Mouse (Mus musculus) heart, embryonic 11.5 days (tissue): Measurements from ENCODE around the gene Kirrel3. TPM values are rescaled to one million over a fixed set of nuclear protein-coding genes. Genes with fewer than 3 reads are reported as not detected.

ENCODE experiments used
- ATAC-seq: fragments of 200-750 bp; cut with Nextera tagmentation; replicated peaks from 2 replicates; pipeline ENCODE4 v1.8.0; 2017; ENCODE audit warnings: moderate library complexity; ENCODE audit not compliant: insufficient number of reproducible peaks, low FRiP score, low TSS enrichment
- H3K27ac ChIP-seq: fragments of 300-500 bp; sonication (generic); 2 replicates; pipeline ENCODE4 v1.5.1; 2014; ENCODE audit warnings: mild to moderate bottlenecking, low read depth, low read length
- H3K27me3 ChIP-seq: fragments of 300-500 bp; sonication (generic); 2 replicates; pipeline ENCODE4 v1.6.1; 2014; ENCODE audit warnings: mild to moderate bottlenecking, low read length, mixed read lengths; ENCODE audit not compliant: control insufficient read depth, insufficient read depth
- H3K36me3 ChIP-seq: fragments of 300-500 bp; sonication (generic); 2 replicates; pipeline ENCODE4 v1.6.1; 2014; ENCODE audit warnings: mild to moderate bottlenecking, low read length, moderate library complexity, mixed read lengths; ENCODE audit not compliant: control insufficient read depth, insufficient read depth
- H3K4me1 ChIP-seq: fragments of 300-500 bp; sonication (generic); 2 replicates; pipeline ENCODE4 v1.6.1; 2014; ENCODE audit warnings: low read length; ENCODE audit not compliant: control insufficient read depth, insufficient read depth
- H3K4me2 ChIP-seq: fragments of 300-500 bp; sonication (generic); 2 replicates; pipeline ENCODE4 v1.6.1; 2014; ENCODE audit warnings: mild to moderate bottlenecking, moderate library complexity
- H3K4me3 ChIP-seq: fragments of 300-500 bp; sonication (generic); 2 replicates; pipeline ENCODE4 v1.5.1; 2014; ENCODE audit warnings: low read depth, low read length
- H3K9ac ChIP-seq: fragments of 300-500 bp; sonication (generic); 2 replicates; pipeline ENCODE4 v1.6.1; 2014; ENCODE audit warnings: mild to moderate bottlenecking, low read depth, low read length, moderate library complexity
- H3K9me3 ChIP-seq: fragments of 300-500 bp; sonication (generic); replicated peaks from 2 replicates; pipeline ENCODE4 v1.6.1; 2016; ENCODE audit warnings: low read length; ENCODE audit not compliant: control insufficient read depth
- WGBS: fragments of 180-500 bp; shearing (Covaris S2); extraction: QIAGEN DNeasy Blood & Tissue Kit; methylation state at CpG from one replicate; pipeline ENCODE4 v1.1.7; 2014; ENCODE audit not compliant: insufficient replicate concordance; 5-methylcytosine and 5-hydroxymethylcytosine counted together
- polyA plus RNA-seq: library from polyadenylated mRNA; unstranded; fragments of >200 nt; fragmentation: Nextera tagmentation; extraction: Ambion mirVana; gene quantifications from 2 replicates; pipeline ENCODE4 v1.2.1, GENCODE M21; 2014

Gene Kirrel3
- polyA plus RNA-seq, 1 experiment from 2014 or later, result 1.0 TPM

DNA sequence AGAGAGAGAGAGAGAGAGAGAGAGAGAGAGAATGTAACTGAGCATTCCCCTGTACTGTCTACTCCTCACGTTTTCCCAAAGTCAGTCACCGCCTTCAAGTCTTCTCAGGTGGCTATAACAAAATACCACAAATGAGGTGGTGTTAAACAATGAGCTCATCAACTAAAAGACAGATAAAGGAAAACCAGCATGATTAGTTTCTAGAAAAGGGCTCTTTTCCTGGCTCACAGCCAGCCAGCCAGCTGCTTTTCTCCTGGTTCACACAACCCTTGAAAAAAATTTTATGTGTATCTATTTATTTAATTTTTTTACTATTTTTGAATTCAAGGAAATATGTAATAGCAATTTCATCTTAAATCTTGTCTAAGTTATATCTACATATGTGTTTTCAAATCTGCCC is 22.0 kb upstream of the Kirrel3 start:
- no peaks in the 10 kb centered on the region for H3K9me3 ChIP-seq
- H3K36me3 ChIP-seq, result no peaks in the 10 kb centered on the region
- no peak overlapping the region for H3K27ac ChIP-seq
- no peaks in the 10 kb centered on the region for H3K4me1 ChIP-seq
- H3K4me2 ChIP-seq, result no peak overlapping the region
- no peak overlapping the region for H3K9ac ChIP-seq
- no peak overlapping the region for H3K4me3 ChIP-seq
- ATAC-seq, result no peak
- 65% methylated on average over 2 of the region's 2 CpGs for WGBS
- no peaks in the 10 kb centered on the region for H3K27me3 ChIP-seq

- ATAC-seq, result no peak
- no peak overlapping the region for H3K9ac ChIP-seq
- 60% methylated on average over 3 of the region's 3 CpGs for WGBS
- H3K4me2 ChIP-seq, result no peak overlapping the region
- H3K4me3 ChIP-seq, result no peak overlapping the region
- H3K9me3 ChIP-seq, result no peaks in the 10 kb centered on the region
- no peaks in the 10 kb centered on the region for H3K27me3 ChIP-seq
- H3K27ac ChIP-seq, result no peak overlapping the region
- no peaks in the 10 kb centered on the region for H3K36me3 ChIP-seq
- H3K4me1 ChIP-seq, result no peaks in the 10 kb centered on the region
Observed at GRCm38 (mm10) chr9:34466058-34466457, 19.6 kb upstream of the Kirrel3 start.

- Histone ChIP-seq H3K4me3 (no peak overlapping the region), H3K27ac (no peak overlapping the region), H3K4me2 (no peak overlapping the region), H3K9ac (no peak overlapping the region), H3K9me3 (no peaks in the 10 kb centered on the region), H3K4me1 (no peaks in the 10 kb centered on the region), H3K27me3 (no peaks in the 10 kb centered on the region), H3K36me3 (no peaks in the 10 kb centered on the region)
- WGBS, result 72% methylated on average over 3 of the region's 3 CpGs
- ATAC-seq, result no peak
Observed at GRCm38 (mm10) chr9:34469180-34469579, 16.5 kb upstream of the Kirrel3 start.

- H3K36me3 ChIP-seq, result no peaks in the 10 kb centered on the region
- H3K9me3 ChIP-seq, result no peaks in the 10 kb centered on the region
- no peak overlapping the region for H3K4me3 ChIP-seq
- WGBS, result 40% methylated on average over 5 of the region's 5 CpGs
- no peak overlapping the region for H3K9ac ChIP-seq
- H3K27me3 ChIP-seq, result no peaks in the 10 kb centered on the region
- no peak overlapping the region for H3K4me2 ChIP-seq
- no peak for ATAC-seq
- no peak overlapping the region for H3K27ac ChIP-seq
- H3K4me1 ChIP-seq, result no peaks in the 10 kb centered on the region
Observed at GRCm38 (mm10) chr9:34476206-34476605, 9.5 kb upstream of the Kirrel3 start.

DNA sequence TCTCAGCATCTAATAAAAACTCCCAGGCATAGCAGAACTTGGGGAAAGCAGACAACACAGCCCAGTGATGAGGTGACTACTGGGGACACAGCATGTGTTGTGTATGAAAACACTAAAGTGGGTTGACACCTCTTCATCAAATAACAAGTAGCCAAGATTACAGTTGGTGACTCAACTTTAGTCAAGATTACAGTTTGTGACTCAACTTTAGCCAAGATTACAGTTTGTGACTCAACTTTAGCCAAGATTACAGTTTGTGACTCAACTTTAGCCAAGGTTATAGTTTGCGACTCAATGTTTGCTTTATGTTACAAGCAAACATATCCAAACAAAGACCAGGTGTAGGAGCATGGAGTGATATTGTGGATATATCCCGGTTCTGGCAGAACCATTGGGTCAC is 7.2 kb upstream of the Kirrel3 start:
- no peak for ATAC-seq
- Histone ChIP-seq H3K27ac (no peak overlapping the region), H3K4me2 (no peak overlapping the region), H3K9ac (no peak overlapping the region), H3K36me3 (no peaks in the 10 kb centered on the region), H3K4me3 (no peak overlapping the region), H3K9me3 (no peaks in the 10 kb centered on the region), H3K4me1 (no peaks in the 10 kb centered on the region), H3K27me3 (no peaks in the 10 kb centered on the region)
- 66% methylated on average over 2 of the region's 2 CpGs for WGBS

- ATAC-seq, result no peak
- Histone ChIP-seq H3K27ac (no peak overlapping the region), H3K4me1 (no peaks in the 10 kb centered on the region), H3K27me3 (peaks cover 26% of the 10 kb centered on the region), H3K36me3 (no peaks in the 10 kb centered on the region), H3K4me2 (no peak overlapping the region), H3K9me3 (no peaks in the 10 kb centered on the region), H3K9ac (no peak overlapping the region), H3K4me3 (no peak overlapping the region)
- 66% methylated on average over 2 of the region's 2 CpGs for WGBS
Observed at GRCm38 (mm10) chr9:34483236-34483635, 2.5 kb upstream of the Kirrel3 start.

DNA sequence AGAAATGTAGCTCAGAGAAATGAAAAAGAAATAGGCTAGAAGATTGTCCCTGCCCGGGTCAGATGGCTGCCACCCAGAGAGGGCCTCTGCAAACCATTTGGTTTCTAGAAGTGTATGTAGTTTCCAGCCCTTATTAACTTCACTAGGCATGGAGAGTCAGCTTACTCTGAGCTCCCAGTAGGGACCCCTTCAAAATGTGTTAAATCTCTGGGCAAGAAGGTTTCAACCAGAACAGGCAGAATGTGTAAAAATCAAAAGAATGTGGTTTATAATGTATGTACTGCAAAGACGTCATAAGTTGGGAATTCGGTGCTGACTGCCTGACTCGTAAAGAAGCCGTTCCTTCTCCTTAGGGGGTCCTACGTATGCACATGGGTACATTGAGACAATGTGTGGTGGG is 1.0 kb upstream of the Kirrel3 start:
- Histone ChIP-seq H3K36me3 (no peaks in the 10 kb centered on the region), H3K9ac (no peak overlapping the region), H3K27ac (no peak overlapping the region), H3K4me2 (no peak overlapping the region), H3K9me3 (no peaks in the 10 kb centered on the region), H3K4me1 (no peaks in the 10 kb centered on the region), H3K27me3 (peaks cover 38% of the 10 kb centered on the region), H3K4me3 (no peak overlapping the region)
- ATAC-seq, result no peak
- WGBS, result 45% methylated on average over 6 of the region's 6 CpGs

- Histone ChIP-seq H3K27me3 (peaks cover 68% of the 10 kb centered on the region), H3K36me3 (no peaks in the 10 kb centered on the region), H3K9ac (no peak overlapping the region), H3K27ac (no peak overlapping the region), H3K4me3 (peak overlapping the region; percentile 64), H3K4me2 (peak overlapping the region; percentile 95), H3K4me1 (no peaks in the 10 kb centered on the region), H3K9me3 (no peaks in the 10 kb centered on the region)
- WGBS, result under 1% methylated on average over 9 of the region's 9 CpGs
- ATAC-seq, result no peak
Observed at GRCm38 (mm10) chr9:34488267-34488666, 2.6 kb downstream of the Kirrel3 start.

GRCm38 (mm10) chr9:34488700-34489315 is 3.1 kb downstream of the Kirrel3 start:
- no peak for ATAC-seq
- H3K27ac ChIP-seq, result no peak overlapping the region
- H3K4me2 ChIP-seq, result peak overlapping the region; percentile 95
- H3K9ac ChIP-seq, result peak overlapping the region; percentile 58; the same call in 1 of the 2 replicates
- WGBS, result under 1% methylated on average over 53 of the region's 53 CpGs
- H3K4me1 ChIP-seq, result no peaks in the 10 kb centered on the region
- H3K36me3 ChIP-seq, result no peaks in the 10 kb centered on the region
- no peaks in the 10 kb centered on the region for H3K9me3 ChIP-seq
- H3K27me3 ChIP-seq, result peaks cover 68% of the 10 kb centered on the region
- peak overlapping the region; percentile 64 for H3K4me3 ChIP-seq
